ENCODE assay signal across 40 mouse cellular contexts in the genomic region with DNA sequence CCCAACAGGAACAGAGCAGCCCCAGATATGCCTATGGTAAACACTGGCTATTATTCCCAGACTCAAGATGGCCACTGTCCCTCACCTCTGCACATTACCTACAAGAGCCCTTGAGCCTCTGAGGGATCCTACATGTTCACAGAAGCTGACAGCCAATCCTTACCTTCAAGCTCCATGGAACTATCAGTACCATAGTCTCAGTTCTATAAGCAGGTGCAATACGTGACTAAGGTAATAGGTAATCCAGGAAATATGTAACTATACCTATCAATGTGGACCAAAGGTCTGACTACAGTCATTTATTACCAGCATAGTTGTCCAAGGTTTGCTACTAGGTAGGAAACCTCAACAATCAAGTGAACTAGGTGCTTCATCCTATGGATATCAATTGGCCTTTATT. TPM values are rescaled to one million over a fixed set of nuclear protein-coding genes. Genes with fewer than 3 reads are reported as not detected.
"Had no signal": no experiment of that assay in that cellular context is flagged by ENCODE, and none has a peak within 500 bp of the region (broad histone marks: within the 10 kb centered on the region; RNA-seq: fewer than 3 reads in every experiment).

No protein-coding gene starts in this region.

- DNase-seq: cerebellum, adult 2 months; cerebellum, adult 8-10 months; cerebellum, adult 9-10 months; cerebellum, adult 9-11 months; cerebellum, postnatal 10 days; cerebellum, postnatal 14 days; cerebellum, postnatal 25 days; cerebellum, postnatal 36 days; embryo, embryonic 11 days; forebrain, postnatal 0 days; gastrocnemius, adult 2 months; gastrocnemius, postnatal 10 days; gastrocnemius, postnatal 14 days; gastrocnemius, postnatal 25 days; gastrocnemius, postnatal 36 days; heart, adult 11 months; heart, adult 18-20 months; heart, adult 2 months had no signal

- ATAC-seq: forebrain, embryonic 13.5 days; forebrain, embryonic 14.5 days; forebrain, embryonic 15.5 days; forebrain, embryonic 16.5 days; forebrain, postnatal 0 days had no signal

- H3K4me2 ChIP-seq: embryonic facial prominence, embryonic 12.5 days; embryonic facial prominence, embryonic 13.5 days; embryonic facial prominence, embryonic 15.5 days; forebrain, embryonic 12.5 days; forebrain, embryonic 13.5 days; forebrain, embryonic 15.5 days had no signal

- H3K27ac ChIP-seq: embryonic facial prominence, embryonic 10.5 days; embryonic facial prominence, embryonic 12.5 days; embryonic facial prominence, embryonic 13.5 days; embryonic facial prominence, embryonic 15.5 days; forebrain, embryonic 10.5 days; forebrain, embryonic 12.5 days; forebrain, embryonic 13.5 days; forebrain, embryonic 15.5 days; gastrocnemius, adult 2 months; heart, adult 2 months had no signal

- H3K27me3 ChIP-seq: embryonic facial prominence, embryonic 12.5 days; embryonic facial prominence, embryonic 13.5 days; embryonic facial prominence, embryonic 15.5 days; forebrain, embryonic 12.5 days; forebrain, embryonic 13.5 days; forebrain, embryonic 15.5 days had no signal

- H3K36me3 ChIP-seq: embryonic facial prominence, embryonic 10.5 days; embryonic facial prominence, embryonic 12.5 days; embryonic facial prominence, embryonic 13.5 days; embryonic facial prominence, embryonic 15.5 days; forebrain, embryonic 10.5 days; forebrain, embryonic 12.5 days; forebrain, embryonic 15.5 days had no signal

- H3K4me3 ChIP-seq: embryonic facial prominence, embryonic 10.5 days; embryonic facial prominence, embryonic 12.5 days; embryonic facial prominence, embryonic 13.5 days; embryonic facial prominence, embryonic 15.5 days; erythroblast, embryonic 14.5 days; forebrain, embryonic 10.5 days; forebrain, embryonic 12.5 days; forebrain, embryonic 13.5 days; forebrain, embryonic 15.5 days; gastrocnemius, adult 2 months; heart, adult 2 months had no signal

- H3K4me1 ChIP-seq: embryonic facial prominence, embryonic 10.5 days; embryonic facial prominence, embryonic 12.5 days; embryonic facial prominence, embryonic 13.5 days; embryonic facial prominence, embryonic 15.5 days; forebrain, embryonic 10.5 days; forebrain, embryonic 12.5 days; forebrain, embryonic 13.5 days; forebrain, embryonic 15.5 days had no signal

- H3K9ac ChIP-seq: embryonic facial prominence, embryonic 12.5 days; embryonic facial prominence, embryonic 13.5 days; embryonic facial prominence, embryonic 15.5 days; forebrain, embryonic 12.5 days; forebrain, embryonic 13.5 days; forebrain, embryonic 15.5 days; forebrain, postnatal 0 days had no signal

RNA-seq across cellular contexts. Expression of a gene that starts 1.1 kb away (rescaled TPM):
- total RNA-seq: common myeloid progenitor, adult 5-6 weeks; forebrain, postnatal 0 days; gastrocnemius, adult 18-20 months; gastrocnemius, adult 2 months; gastrocnemius, adult 8-10 months; gastrocnemius, postnatal 10 days; gastrocnemius, postnatal 14 days; gastrocnemius, postnatal 25 days; gastrocnemius, postnatal 36 days; gastrocnemius, postnatal 4 days; granulocyte monocyte progenitor cell, adult 5-6 weeks; heart, adult 18-20 months; heart, adult 2 months had no signal
- polyA plus RNA-seq: cerebellum, adult 2 months; cortical plate, adult 2 months; embryonic facial prominence, embryonic 10.5 days; embryonic facial prominence, embryonic 11.5 days; embryonic facial prominence, embryonic 12.5 days; embryonic facial prominence, embryonic 13.5 days; embryonic facial prominence, embryonic 14.5 days; embryonic facial prominence, embryonic 15.5 days; erythroblast, embryonic 14.5 days; forebrain, embryonic 10.5 days; forebrain, embryonic 11.5 days; forebrain, embryonic 12.5 days; forebrain, embryonic 13.5 days; forebrain, embryonic 14.5 days; forebrain, embryonic 15.5 days; forebrain, embryonic 16.5 days; forebrain, postnatal 0 days; frontal cortex, adult 2 months; gonadal fat pad, adult 2 months; heart, adult 2 months had no signal
